Comparison of ENCODE assay signal across 27 mouse cellular contexts in the genomic region with DNA sequence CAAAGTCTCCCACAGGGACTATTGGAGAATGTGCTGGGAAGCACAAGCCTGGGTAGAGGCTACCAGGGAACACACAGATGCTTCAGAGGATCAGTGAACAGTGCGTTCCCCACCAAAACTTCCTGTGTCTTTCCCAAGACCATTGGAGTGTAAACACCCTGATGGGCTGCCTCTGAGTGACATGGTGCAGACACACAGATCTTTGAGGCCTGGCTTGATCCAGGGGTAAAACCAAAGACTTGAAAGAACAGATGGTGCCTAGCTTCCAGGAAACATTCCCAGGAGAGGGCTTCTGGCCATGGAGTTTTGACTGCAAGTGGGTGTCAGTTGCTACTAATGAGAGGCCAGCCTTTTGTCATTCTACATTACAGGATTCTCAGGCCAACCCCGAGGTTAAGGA.
A peak's percentile ranks its signal among the peaks of the same experiment; 100 is the strongest.
DNase-seq lines count a peak whose midpoint lies in the region; ATAC-seq and TF ChIP-seq lines count a peak whose summit lies in the region.
"Had no signal": no experiment of that assay in that cellular context is flagged by ENCODE, and none has a peak within 500 bp of the region (broad histone marks: within the 10 kb centered on the region; RNA-seq: fewer than 3 reads in every experiment).

No protein-coding gene starts in this region.

- H3K4me1 ChIP-seq in heart, embryonic 12.5 days (replicated peaks) = 0 out of 2 replicates have a peak, but pooled peaks cover 4% of the 10 kb centered on the region
- peaks cover 51% of the 10 kb centered on the region for H3K4me1 ChIP-seq in liver, embryonic 12.5 days
- no peaks in the 10 kb centered on the region for H3K4me1 ChIP-seq in lung, postnatal 0 days (ENCODE audit: insufficient read depth, low read depth, low read length)
- H3K4me1 ChIP-seq: forebrain, embryonic 10.5 days; heart, embryonic 15.5 days had no signal

- no peak for TF ChIP-seq CTCF in lung, postnatal 0 days (IDR thresholded peaks at IDR 0.05)

- H3K4me3 ChIP-seq in heart, embryonic 12.5 days = no peak overlapping the region
- H3K4me3 ChIP-seq in liver, embryonic 12.5 days = no peak overlapping the region
- H3K4me3 ChIP-seq in lung, postnatal 0 days (ENCODE audit: low read depth, low read length) = no peak overlapping the region
- H3K4me3 ChIP-seq: forebrain, embryonic 10.5 days; gastrocnemius, adult 2 months; heart, embryonic 15.5 days had no signal

- no peak overlapping the region for H3K4me2 ChIP-seq in heart, embryonic 12.5 days
- H3K4me2 ChIP-seq in liver, embryonic 12.5 days = no peak overlapping the region
- H3K4me2 ChIP-seq in lung, postnatal 0 days (replicated peaks; ENCODE audit: low read depth, low read length) = no peak overlapping the region
- H3K4me2 ChIP-seq: heart, embryonic 11.5 days; heart, embryonic 15.5 days; hindbrain, embryonic 14.5 days had no signal

- H3K9me3 ChIP-seq in heart, embryonic 12.5 days (replicated peaks) = no peaks in the 10 kb centered on the region
- H3K9me3 ChIP-seq in liver, embryonic 12.5 days (replicated peaks) = no peaks in the 10 kb centered on the region
- no peaks in the 10 kb centered on the region for H3K9me3 ChIP-seq in lung, postnatal 0 days (ENCODE audit: low read length)
- H3K9me3 ChIP-seq: forebrain, embryonic 10.5 days; heart, embryonic 15.5 days had no signal

- 26% methylated on average over 2 of the region's 2 CpGs for WGBS in heart, embryonic 12.5 days
- 43% methylated on average over 2 of the region's 2 CpGs for WGBS in liver, embryonic 12.5 days (ENCODE audit: insufficient replicate concordance)
- 43% methylated on average over 2 of the region's 2 CpGs for WGBS in lung, postnatal 0 days

- DNase-seq in heart, adult 8-10 months (ENCODE audit: low spot score) = peak; percentile 54
- DNase-seq in liver = no peak
- no peak for DNase-seq in lung, postnatal 0 days (ENCODE audit: low spot score)
- DNase-seq in lung, adult 18-20 months = no peak
- DNase-seq in left cerebral cortex, adult 9 months (ENCODE audit: low spot score in 2 of 2) = no peak
- DNase-seq: adrenal gland, postnatal 10 days; adrenal gland, postnatal 36 days; B cell, adult 2 months; cerebellum, adult 18-20 months; cerebellum, adult 9-10 months; cerebellum, postnatal 14 days; forebrain, postnatal 0 days; gastrocnemius, adult 2 months; gastrocnemius, postnatal 14 days; heart, postnatal 10 days had no signal

- no peak for ATAC-seq in heart, embryonic 12.5 days (ENCODE audit: insufficient number of reproducible peaks, low FRiP score)
- no peak for ATAC-seq in liver, embryonic 12.5 days
- ATAC-seq in lung, postnatal 0 days = peak; percentile 41
- ATAC-seq: forebrain, embryonic 14.5 days; forebrain, postnatal 0 days; hindbrain, postnatal 0 days; inflammation-experienced regulatory T-cells, adult 6 months; Patski had no signal

- H3K9ac ChIP-seq in heart, embryonic 12.5 days = no peak overlapping the region
- no peak overlapping the region for H3K9ac ChIP-seq in liver, embryonic 12.5 days
- H3K9ac ChIP-seq in lung, postnatal 0 days (replicated peaks; ENCODE audit: low read depth) = no peak overlapping the region
- H3K9ac ChIP-seq: forebrain, postnatal 0 days; heart, embryonic 15.5 days; hindbrain, embryonic 14.5 days had no signal

- H3K27ac ChIP-seq in heart, embryonic 12.5 days (ENCODE audit: poor library complexity, severe bottlenecking) = no peak overlapping the region
- H3K27ac ChIP-seq in liver, embryonic 12.5 days = peak overlapping the region; percentile 27; the same call in 1 of the 2 replicates
- H3K27ac ChIP-seq in lung, postnatal 0 days (ENCODE audit: low read length) = no peak overlapping the region
- H3K27ac ChIP-seq: forebrain, embryonic 10.5 days; gastrocnemius, adult 2 months; heart, embryonic 15.5 days; hindbrain, embryonic 14.5 days; hindbrain, postnatal 0 days had no signal

- TF ChIP-seq EP300 in lung, postnatal 0 days (IDR thresholded peaks at IDR 0.05) = no peak

- H3K27me3 ChIP-seq in heart, embryonic 12.5 days (replicated peaks) = no peaks in the 10 kb centered on the region
- H3K27me3 ChIP-seq in liver, embryonic 12.5 days (replicated peaks) = no peaks in the 10 kb centered on the region
- no peaks in the 10 kb centered on the region for H3K27me3 ChIP-seq in lung, postnatal 0 days (replicated peaks; ENCODE audit: insufficient read depth, low read length)
- H3K27me3 ChIP-seq: CH12.LX; heart, embryonic 15.5 days; Patski had no signal

- no peaks in the 10 kb centered on the region for H3K36me3 ChIP-seq in heart, embryonic 12.5 days
- no peaks in the 10 kb centered on the region for H3K36me3 ChIP-seq in liver, embryonic 12.5 days
- no peaks in the 10 kb centered on the region for H3K36me3 ChIP-seq in lung, postnatal 0 days (ENCODE audit: insufficient read depth, low read length)
- H3K36me3 ChIP-seq: forebrain, embryonic 10.5 days; G1E; heart, embryonic 15.5 days had no signal
